Mouse (Mus musculus): ENCODE measurements around the gene Alx3. TPM values are rescaled to one million over a fixed set of nuclear protein-coding genes. Genes with fewer than 3 reads are reported as not detected.

Gene Alx3
- polyA plus RNA-seq (2014; fragmentation: Nextera tagmentation; extraction: Ambion mirVana) = 0.74 TPM in 1 of 2 replicates, not detected in the other

DNA sequence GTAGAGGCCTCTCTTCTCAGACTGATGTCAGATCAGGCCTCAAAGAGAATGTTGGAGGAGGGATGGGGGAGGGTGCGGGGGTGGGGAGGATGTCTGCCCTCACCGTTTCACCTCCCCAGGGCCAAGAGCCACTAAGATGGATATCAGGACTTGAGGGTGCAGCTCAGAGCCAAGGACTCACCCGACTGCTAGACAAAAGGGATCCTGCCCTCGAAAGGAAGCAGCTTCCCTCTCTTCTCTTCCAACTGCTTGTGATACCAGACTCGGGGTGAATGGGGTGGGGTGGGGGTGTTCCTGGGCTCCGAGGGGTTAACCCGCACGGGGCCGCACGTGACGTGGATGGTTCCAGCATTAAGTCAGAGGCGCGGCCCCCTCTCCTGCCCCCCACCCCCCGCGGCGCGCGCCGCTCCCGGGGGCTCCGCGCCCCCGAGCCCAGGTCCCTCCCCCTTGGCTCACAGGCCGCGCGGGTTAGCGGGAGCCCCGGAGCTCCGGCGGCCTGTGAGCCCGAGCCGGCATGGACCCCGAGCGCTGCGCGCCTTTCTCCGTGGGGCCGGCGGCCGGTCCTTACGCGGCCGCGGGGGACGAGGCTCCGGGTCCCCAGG is at the start of gene Alx3:
TSS of gene Alx3 (plus strand) at position 370 of the 602 bp plus-strand sequence.
- no peak for ATAC-seq (ENCODE audit: low FRiP score, low TSS enrichment)
- Histone ChIP-seq H3K27me3 (ENCODE audit: control insufficient read depth, insufficient read depth, low read length) (peaks cover 69% of the 10 kb centered on the region), H3K4me1 (ENCODE audit: control insufficient read depth, insufficient read depth, low read length) (peaks cover 10% of the 10 kb centered on the region), H3K27ac (replicated peaks; ENCODE audit: low read depth, low read length) (no peak within 1 kb of the TSS), H3K36me3 (ENCODE audit: control insufficient read depth, insufficient read depth, low read length) (no peaks in the 10 kb centered on the region), H3K4me3 (replicated peaks; ENCODE audit: low read depth, low read length) (peak within 1 kb of the TSS; percentile 28), H3K9ac (replicated peaks; ENCODE audit: low read length) (peak within 1 kb of the TSS; percentile 16; the same call in 1 of the 2 replicates), H3K9me3 (ENCODE audit: control insufficient read depth, low read length) (no peaks in the 10 kb centered on the region), H3K4me2 (ENCODE audit: low read length) (peak within 1 kb of the TSS; percentile 56)
- 1% methylated on average over 42 of the region's 46 CpGs for WGBS
- no peak for DNase-seq

DNA sequence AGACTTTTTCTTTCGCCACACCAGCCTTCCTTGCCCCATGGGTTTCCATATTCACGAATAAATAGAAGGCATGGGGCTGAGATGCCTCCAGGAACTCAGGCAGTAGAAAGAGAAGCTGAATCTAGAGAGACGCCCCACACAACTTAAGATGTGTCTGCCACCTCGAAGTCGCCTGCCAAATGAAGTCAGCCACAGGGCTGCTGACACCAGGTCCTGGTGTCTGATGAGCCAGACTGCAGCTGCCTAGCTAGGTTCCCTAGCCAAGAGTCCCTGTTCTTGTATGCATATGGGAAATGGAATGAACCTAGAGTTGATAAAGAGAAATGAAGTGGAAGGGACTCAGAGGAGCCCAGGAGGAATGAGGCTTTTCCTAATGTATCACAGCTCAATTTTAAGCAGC is 49.6 kb upstream of the Alx3 start:
- no peak overlapping the region for H3K4me2 ChIP-seq (ENCODE audit: low read length)
- ATAC-seq (ENCODE audit: low FRiP score, low TSS enrichment) = no peak
- no peak overlapping the region for H3K4me3 ChIP-seq (replicated peaks; ENCODE audit: low read depth, low read length)
- no peak overlapping the region for H3K27ac ChIP-seq (replicated peaks; ENCODE audit: low read depth, low read length)
- H3K27me3 ChIP-seq (ENCODE audit: control insufficient read depth, insufficient read depth, low read length) = no peaks in the 10 kb centered on the region
- 81% methylated on average over 5 of the region's 5 CpGs for WGBS
- H3K9me3 ChIP-seq (ENCODE audit: control insufficient read depth, low read length) = no peaks in the 10 kb centered on the region
- H3K36me3 ChIP-seq (ENCODE audit: control insufficient read depth, insufficient read depth, low read length) = no peaks in the 10 kb centered on the region
- no peak for DNase-seq
- no peak overlapping the region for H3K9ac ChIP-seq (replicated peaks; ENCODE audit: low read length)
- H3K4me1 ChIP-seq (ENCODE audit: control insufficient read depth, insufficient read depth, low read length) = no peaks in the 10 kb centered on the region

DNA sequence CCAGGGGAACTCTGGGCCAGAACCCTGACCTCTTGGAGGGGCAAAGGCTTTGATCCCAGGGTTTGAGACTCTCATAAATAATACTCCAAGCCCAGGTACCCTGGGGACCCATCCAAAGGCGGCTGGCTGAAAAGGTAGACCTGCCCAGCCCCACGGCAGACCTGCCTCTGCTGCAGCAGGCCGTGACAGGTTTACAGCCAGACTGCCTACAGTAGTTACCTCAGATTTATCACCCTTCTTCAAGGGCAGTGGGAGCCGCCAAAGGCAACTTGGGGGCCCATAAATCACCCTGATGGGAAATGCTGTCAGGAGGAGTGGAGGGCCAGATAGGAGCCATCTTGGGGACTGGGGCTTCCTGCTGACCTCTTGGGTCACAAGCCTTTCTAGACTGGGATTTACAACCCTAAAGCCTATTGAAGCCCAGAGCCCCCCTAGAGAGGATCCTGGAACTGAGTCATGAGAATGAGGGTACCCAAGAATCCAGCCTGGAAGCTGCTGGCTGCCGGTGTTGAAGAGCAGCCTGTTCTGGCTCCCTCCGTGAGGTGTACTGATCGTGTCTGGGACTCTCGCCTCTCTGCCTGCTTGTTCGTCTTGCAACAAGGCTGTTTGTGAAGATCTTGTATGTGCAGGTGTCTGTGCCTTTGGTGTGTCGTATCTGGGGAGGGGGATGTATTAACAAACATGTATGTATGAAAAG is 49.0 kb upstream of the Alx3 start:
- 87% methylated on average over 10 of the region's 10 CpGs for WGBS
- H3K27me3 ChIP-seq (ENCODE audit: control insufficient read depth, insufficient read depth, low read length) = no peaks in the 10 kb centered on the region
- no peak overlapping the region for H3K9ac ChIP-seq (replicated peaks; ENCODE audit: low read length)
- no peak overlapping the region for H3K4me3 ChIP-seq (replicated peaks; ENCODE audit: low read depth, low read length)
- no peak overlapping the region for H3K27ac ChIP-seq (replicated peaks; ENCODE audit: low read depth, low read length)
- H3K36me3 ChIP-seq (ENCODE audit: control insufficient read depth, insufficient read depth, low read length) = no peaks in the 10 kb centered on the region
- no peaks in the 10 kb centered on the region for H3K9me3 ChIP-seq (ENCODE audit: control insufficient read depth, low read length)
- no peaks in the 10 kb centered on the region for H3K4me1 ChIP-seq (ENCODE audit: control insufficient read depth, insufficient read depth, low read length)
- no peak overlapping the region for H3K4me2 ChIP-seq (ENCODE audit: low read length)
- DNase-seq (no peak), ATAC-seq (ENCODE audit: low FRiP score, low TSS enrichment) (no peak)

DNA sequence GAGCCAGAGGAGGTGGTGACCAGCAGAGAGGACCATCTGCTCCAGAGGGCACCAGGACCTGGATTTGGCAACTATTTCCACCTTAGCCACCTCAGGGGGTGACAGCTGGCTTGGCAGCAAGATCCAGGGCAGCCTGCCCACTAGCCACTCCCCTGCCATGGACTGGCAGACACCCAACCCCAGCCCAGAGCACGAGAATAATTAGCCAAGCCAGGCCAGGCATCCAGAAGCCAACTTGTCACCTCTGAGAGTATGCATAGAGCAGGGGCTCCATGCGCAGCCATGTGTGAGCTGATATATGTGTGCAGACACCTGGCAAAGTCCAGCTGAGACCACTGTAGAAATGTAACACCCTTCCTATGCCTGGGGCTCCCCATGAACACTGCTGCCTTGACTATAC is 47.9 kb upstream of the Alx3 start:
- H3K27me3 ChIP-seq (ENCODE audit: control insufficient read depth, insufficient read depth, low read length) = no peaks in the 10 kb centered on the region
- peak; percentile 34; the same call in 1 of the 2 replicates for ATAC-seq (ENCODE audit: low FRiP score, low TSS enrichment)
- no peaks in the 10 kb centered on the region for H3K9me3 ChIP-seq (ENCODE audit: control insufficient read depth, low read length)
- H3K4me1 ChIP-seq (ENCODE audit: control insufficient read depth, insufficient read depth, low read length) = no peaks in the 10 kb centered on the region
- H3K4me3 ChIP-seq (replicated peaks; ENCODE audit: low read depth, low read length) = no peak overlapping the region
- H3K27ac ChIP-seq (replicated peaks; ENCODE audit: low read depth, low read length) = no peak overlapping the region
- H3K36me3 ChIP-seq (ENCODE audit: control insufficient read depth, insufficient read depth, low read length) = no peaks in the 10 kb centered on the region
- H3K9ac ChIP-seq (replicated peaks; ENCODE audit: low read length) = no peak overlapping the region
- WGBS = 68% methylated on average over 2 of the region's 2 CpGs
- H3K4me2 ChIP-seq (ENCODE audit: low read length) = no peak overlapping the region
- no peak for DNase-seq

DNA sequence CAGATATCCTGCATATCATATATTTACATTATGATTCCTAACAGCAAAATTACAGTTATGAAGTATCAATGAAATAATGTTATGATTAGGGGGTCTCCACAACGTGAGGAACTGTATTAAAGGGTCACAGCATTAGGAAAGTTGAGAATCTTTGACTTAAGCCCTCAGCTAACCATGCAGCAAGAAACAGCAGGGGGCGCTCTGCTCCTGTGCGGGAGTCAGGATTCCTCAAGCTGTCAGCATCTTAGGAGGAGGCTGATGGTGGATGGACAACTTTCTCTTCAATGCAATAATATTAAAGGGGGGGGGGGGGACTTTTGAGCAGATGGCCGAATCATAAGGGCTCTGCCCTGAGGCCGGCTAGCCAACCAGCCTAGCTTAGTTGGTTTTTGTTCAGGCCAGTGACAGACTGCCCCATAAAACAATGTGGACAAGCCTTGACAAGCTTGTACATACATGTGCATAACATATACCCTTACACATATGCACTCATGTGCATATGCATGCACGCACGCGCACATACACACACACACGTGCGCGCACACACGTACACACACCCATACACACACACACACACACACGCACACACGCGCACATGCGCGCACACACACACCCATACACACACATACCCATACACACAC is 44.3 kb upstream of the Alx3 start:
- H3K4me3 ChIP-seq (replicated peaks; ENCODE audit: low read depth, low read length) = no peak overlapping the region
- no peaks in the 10 kb centered on the region for H3K27me3 ChIP-seq (ENCODE audit: control insufficient read depth, insufficient read depth, low read length)
- DNase-seq (peak; percentile 89), ATAC-seq (ENCODE audit: low FRiP score, low TSS enrichment) (no peak)
- no peak overlapping the region for H3K4me2 ChIP-seq (ENCODE audit: low read length)
- no peak overlapping the region for H3K27ac ChIP-seq (replicated peaks; ENCODE audit: low read depth, low read length)
- no peaks in the 10 kb centered on the region for H3K4me1 ChIP-seq (ENCODE audit: control insufficient read depth, insufficient read depth, low read length)
- H3K9ac ChIP-seq (replicated peaks; ENCODE audit: low read length) = no peak overlapping the region
- H3K9me3 ChIP-seq (ENCODE audit: control insufficient read depth, low read length) = no peaks in the 10 kb centered on the region
- 70% methylated on average over 17 of the region's 17 CpGs for WGBS
- no peaks in the 10 kb centered on the region for H3K36me3 ChIP-seq (ENCODE audit: control insufficient read depth, insufficient read depth, low read length)

DNA sequence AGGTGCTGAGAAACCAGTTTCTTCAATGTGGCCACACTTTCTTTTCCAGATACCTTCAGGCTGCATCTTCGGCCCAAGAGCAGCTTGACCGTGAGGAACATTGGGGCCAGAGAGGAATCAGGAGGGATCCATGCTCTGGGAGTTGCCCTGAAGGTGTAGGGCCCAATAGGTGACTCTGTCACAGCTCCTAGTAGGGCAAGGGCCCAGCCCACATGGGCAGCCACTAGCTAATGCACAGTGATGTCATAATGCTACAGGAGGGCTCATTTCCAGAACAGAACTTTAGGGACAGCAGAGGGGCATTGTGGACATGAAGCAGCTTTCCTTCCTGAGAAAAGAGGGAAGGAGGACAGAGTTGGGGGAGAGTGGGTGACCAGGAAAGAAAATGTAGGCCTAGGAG is 40.0 kb upstream of the Alx3 start, which contains the start of gene Ubl4b:
TSS of gene Ubl4b (minus strand) at position 232 of the 400 bp plus-strand sequence.
- H3K27me3 ChIP-seq (ENCODE audit: control insufficient read depth, insufficient read depth, low read length) = no peaks in the 10 kb centered on the region
- 93% methylated on average over 2 of the region's 2 CpGs for WGBS
- DNase-seq (no peak), ATAC-seq (ENCODE audit: low FRiP score, low TSS enrichment) (no peak)
- no peaks in the 10 kb centered on the region for H3K4me1 ChIP-seq (ENCODE audit: control insufficient read depth, insufficient read depth, low read length)
- H3K9ac ChIP-seq (replicated peaks; ENCODE audit: low read length) = no peak within 1 kb of the TSS
- no peak within 1 kb of the TSS for H3K27ac ChIP-seq (replicated peaks; ENCODE audit: low read depth, low read length)
- H3K4me2 ChIP-seq (ENCODE audit: low read length) = no peak within 1 kb of the TSS
- no peaks in the 10 kb centered on the region for H3K36me3 ChIP-seq (ENCODE audit: control insufficient read depth, insufficient read depth, low read length)
- H3K9me3 ChIP-seq (ENCODE audit: control insufficient read depth, low read length) = no peaks in the 10 kb centered on the region
- no peak within 1 kb of the TSS for H3K4me3 ChIP-seq (replicated peaks; ENCODE audit: low read depth, low read length)

DNA sequence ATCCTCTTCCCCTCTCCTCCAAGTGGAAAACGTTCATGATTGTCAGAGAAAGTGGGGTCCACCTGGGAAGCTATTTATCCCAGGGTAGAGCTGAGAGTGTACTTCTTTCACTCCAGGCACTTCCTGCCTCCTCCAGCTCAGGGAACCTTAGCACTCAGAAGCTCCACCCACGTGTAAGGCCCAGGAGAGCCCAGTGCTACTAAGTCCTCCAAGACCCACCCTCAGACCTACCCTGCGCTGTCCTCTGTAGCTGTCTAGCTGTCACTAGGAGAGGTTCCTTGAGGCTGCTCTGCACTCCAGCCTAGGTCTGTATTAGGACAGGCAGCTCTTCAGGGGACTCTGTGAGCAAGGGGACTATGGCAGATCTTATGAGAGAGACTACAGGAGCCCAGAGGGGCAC is 36.1 kb upstream of the Alx3 start:
- Histone ChIP-seq H3K27me3 (ENCODE audit: control insufficient read depth, insufficient read depth, low read length) (no peaks in the 10 kb centered on the region), H3K9me3 (ENCODE audit: control insufficient read depth, low read length) (no peaks in the 10 kb centered on the region), H3K36me3 (ENCODE audit: control insufficient read depth, insufficient read depth, low read length) (no peaks in the 10 kb centered on the region), H3K4me3 (replicated peaks; ENCODE audit: low read depth, low read length) (no peak overlapping the region), H3K4me2 (ENCODE audit: low read length) (no peak overlapping the region), H3K4me1 (ENCODE audit: control insufficient read depth, insufficient read depth, low read length) (no peaks in the 10 kb centered on the region), H3K27ac (replicated peaks; ENCODE audit: low read depth, low read length) (no peak overlapping the region), H3K9ac (replicated peaks; ENCODE audit: low read length) (no peak overlapping the region)
- ATAC-seq (ENCODE audit: low FRiP score, low TSS enrichment) = no peak
- no peak for DNase-seq
- WGBS = 33% methylated on average over 3 of the region's 3 CpGs

DNA sequence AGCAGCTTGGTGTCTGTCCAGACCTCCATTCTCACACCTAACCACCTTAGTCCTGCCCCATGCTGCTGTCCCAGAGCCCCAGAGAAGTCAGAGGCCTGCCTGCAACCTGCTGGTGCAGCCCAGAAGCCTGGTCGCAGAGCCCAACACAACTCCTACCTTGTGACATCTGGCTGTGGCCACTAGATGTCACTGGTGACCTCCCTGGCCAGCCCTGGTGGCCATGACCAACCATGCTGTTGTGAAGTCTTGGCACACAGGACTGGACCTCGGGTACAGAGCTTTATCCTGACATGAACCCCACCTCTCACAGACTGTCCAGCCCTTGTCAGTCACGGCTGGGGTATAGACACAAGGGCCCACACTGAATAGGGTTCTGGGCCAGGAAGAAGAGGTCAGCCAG is 35.6 kb upstream of the Alx3 start:
- no peak overlapping the region for H3K27ac ChIP-seq (replicated peaks; ENCODE audit: low read depth, low read length)
- no peaks in the 10 kb centered on the region for H3K9me3 ChIP-seq (ENCODE audit: control insufficient read depth, low read length)
- H3K9ac ChIP-seq (replicated peaks; ENCODE audit: low read length) = no peak overlapping the region
- H3K4me2 ChIP-seq (ENCODE audit: low read length) = no peak overlapping the region
- no peaks in the 10 kb centered on the region for H3K27me3 ChIP-seq (ENCODE audit: control insufficient read depth, insufficient read depth, low read length)
- H3K36me3 ChIP-seq (ENCODE audit: control insufficient read depth, insufficient read depth, low read length) = no peaks in the 10 kb centered on the region
- ATAC-seq (ENCODE audit: low FRiP score, low TSS enrichment) (peak; percentile 62; the same call in 1 of the 2 replicates), DNase-seq (peak; percentile 78)
- no peak overlapping the region for H3K4me3 ChIP-seq (replicated peaks; ENCODE audit: low read depth, low read length)
- 13% methylated on average over 3 of the region's 3 CpGs for WGBS
- H3K4me1 ChIP-seq (ENCODE audit: control insufficient read depth, insufficient read depth, low read length) = no peaks in the 10 kb centered on the region

Measured in midbrain, embryonic 14.5 days (tissue).